Mouse (Mus musculus) embryo, embryonic 11 days (tissue): ENCODE measurements around the gene Dync1li1.
A peak's percentile ranks its signal among the peaks of the same experiment; 100 is the strongest.

Experiments
- DNase-seq: peaks from one replicate; pipeline ENCODE4 v3.0.0-alpha.2; 2015

Gene Dync1li1

DNA sequence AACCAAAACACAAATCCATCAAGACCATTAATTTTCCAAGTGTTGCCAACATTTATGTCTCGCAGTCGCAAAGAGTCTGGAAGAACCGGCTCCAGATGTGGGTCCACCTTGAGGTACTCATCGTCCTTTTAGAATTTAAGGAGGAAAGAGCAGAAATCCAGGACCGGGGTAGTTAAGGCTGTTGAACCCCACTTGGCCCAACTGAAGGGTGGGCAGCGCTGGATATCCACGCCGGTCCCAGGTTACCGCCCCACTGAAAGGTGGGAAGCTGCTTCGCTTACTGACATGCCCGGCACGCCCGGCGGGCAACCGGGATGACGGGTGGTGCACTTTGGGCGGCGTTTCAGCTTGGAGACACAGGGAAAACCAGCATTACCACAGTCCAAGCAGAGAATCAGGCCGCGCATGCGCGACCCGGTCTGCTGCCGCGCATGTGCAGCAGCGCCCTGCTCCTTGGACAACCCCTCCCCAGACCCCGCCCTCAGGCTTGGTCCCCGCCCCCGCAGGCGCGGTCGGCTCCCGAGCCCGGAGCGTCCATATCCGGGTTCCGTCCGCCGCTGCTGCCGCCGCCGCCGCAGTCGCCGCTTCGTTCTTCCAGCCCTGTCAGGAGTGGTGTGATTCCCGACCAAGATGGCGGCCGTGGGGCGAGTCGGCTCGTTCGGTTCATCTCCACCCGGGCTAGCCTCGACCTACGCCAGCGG is at the start of gene Dync1li1:
Gene Dync1li1, plus strand, starts transcription at position 539 of the 701 bp plus-strand sequence.
- peak; percentile 98 for DNase-seq

DNA sequence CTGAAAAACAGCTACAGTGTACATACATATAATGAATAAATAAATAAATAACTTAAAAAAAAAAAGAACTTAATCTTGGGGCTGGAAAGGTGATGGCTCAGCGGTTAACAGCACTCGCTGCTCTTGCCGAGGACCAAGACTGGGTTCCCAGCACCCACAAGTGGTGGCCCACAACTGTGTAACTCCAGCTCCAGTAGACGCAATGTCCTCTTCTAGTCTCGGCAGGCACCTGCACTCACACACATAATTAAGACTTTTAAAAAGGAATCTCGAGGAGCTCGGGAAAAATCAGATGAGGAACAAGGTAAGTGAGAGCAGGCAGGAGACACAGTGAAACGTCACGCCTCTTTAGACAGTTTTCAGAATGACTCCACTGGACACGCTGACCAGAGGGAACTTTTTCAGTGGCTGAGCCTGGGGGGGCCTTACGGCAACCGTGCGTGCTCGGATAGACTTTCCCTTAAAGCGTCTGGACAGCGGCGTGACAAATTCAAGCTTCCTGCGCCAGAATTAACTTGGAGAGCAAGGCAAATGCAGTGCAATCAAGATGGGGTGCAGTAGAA is 49.3 kb upstream of the Dync1li1 start:
- DNase-seq: peak; percentile 33

DNA sequence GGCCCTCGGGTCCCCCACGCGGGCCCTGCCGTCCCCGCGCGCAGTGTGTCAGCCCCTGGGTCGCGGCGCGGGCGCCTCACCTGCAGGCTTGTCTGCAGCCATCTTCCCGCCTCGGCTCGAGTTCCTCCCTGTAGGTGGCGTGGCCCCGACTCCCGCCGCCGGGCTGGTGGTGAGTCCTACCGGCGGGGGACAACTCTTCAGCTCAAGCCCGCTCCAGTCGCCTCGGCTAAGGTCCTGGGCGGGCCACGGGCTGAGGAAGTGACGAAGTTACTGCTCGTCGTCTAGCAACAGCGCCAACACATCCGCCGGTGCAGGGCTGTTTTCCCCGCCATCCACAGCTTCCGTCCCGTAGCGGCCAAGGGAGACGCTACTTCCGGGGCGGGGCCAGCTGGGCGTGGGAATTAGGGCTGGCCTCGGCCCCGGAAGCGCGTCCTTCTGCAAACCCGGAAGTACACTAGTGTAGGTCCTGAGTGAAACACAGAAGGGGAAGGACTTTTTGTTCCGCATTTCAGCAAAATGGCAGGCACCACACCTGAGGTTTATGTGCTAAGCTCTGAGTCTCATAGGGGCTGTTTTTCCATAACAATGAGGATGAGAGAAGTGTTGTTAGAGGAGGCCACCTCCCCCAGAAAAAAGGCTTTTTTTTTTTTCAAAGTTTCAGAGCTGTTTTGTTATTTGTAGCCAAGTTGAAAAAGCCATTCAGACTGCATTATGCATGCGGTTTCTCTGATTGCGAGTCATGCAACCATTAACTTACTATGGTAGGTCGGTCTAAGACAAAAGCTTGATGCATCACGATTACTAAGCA is 48.5 kb upstream of the Dync1li1 start, which contains the start of gene Cnot10:
Gene Cnot10, minus strand, starts transcription at position 346 of the 808 bp plus-strand sequence.
- peak; percentile 99 for DNase-seq

- no peak for DNase-seq
Measured at GRCm38 (mm10) chr9:114646556-114647505, 41.8 kb upstream of the Dync1li1 start.

GRCm38 (mm10) chr9:114647506-114648432 is 40.8 kb upstream of the Dync1li1 start:
- DNase-seq: no peak

- DNase-seq: peak; percentile 49
Measured at GRCm38 (mm10) chr9:114648472-114648871, 40.1 kb upstream of the Dync1li1 start.

GRCm38 (mm10) chr9:114649371-114649770 is 39.2 kb upstream of the Dync1li1 start:
- DNase-seq: no peak

GRCm38 (mm10) chr9:114650938-114651634 is 37.5 kb upstream of the Dync1li1 start:
- no peak for DNase-seq

DNA sequence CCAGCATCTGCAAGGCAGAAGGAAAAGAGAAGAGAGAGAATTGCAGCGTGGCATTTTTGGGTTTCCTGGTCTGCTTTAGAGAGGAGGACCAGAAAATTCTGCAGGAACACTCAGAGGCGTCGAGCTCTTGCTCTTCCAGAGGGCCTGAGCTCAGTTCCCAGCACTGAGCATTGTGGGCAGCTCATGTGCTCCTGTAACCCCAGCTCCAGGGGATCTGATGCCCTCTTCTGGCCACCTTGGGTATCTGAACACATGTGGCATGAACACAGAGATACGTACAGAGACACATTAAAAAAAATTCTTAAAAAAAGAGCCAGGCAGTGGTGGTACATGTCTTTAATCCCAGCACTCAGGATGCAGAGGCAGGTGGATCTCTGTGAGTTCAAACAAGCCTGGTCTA is 33.2 kb upstream of the Dync1li1 start:
- DNase-seq: no peak

GRCm38 (mm10) chr9:114656701-114657100 is 31.9 kb upstream of the Dync1li1 start:
- DNase-seq: no peak

GRCm38 (mm10) chr9:114660506-114660905 is 28.1 kb upstream of the Dync1li1 start:
- DNase-seq: no peak

- DNase-seq: no peak
Measured at GRCm38 (mm10) chr9:114660983-114661382, 27.6 kb upstream of the Dync1li1 start.

DNA sequence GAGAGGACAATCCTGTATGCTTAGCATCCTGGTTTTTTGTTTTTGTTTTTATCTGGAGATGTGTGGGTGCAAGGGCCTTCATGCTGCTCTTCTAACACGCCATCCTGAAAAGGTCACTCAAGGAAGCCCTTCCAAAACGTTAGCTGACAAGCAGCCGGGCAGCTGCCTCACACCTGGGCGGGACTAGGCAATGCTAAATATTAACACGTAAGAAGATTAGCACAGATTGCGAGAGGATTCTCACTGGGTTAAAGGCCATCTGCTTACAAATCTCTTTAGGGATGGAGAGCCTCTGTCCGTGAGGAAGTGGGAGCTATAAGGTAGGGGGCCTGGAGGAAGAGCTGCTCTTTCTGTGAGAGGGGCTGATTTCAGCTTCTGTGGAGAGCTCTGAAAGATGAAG is 26.6 kb upstream of the Dync1li1 start:
- no peak for DNase-seq

- no peak for DNase-seq
Measured at GRCm38 (mm10) chr9:114663782-114664181, 24.8 kb upstream of the Dync1li1 start.

DNA sequence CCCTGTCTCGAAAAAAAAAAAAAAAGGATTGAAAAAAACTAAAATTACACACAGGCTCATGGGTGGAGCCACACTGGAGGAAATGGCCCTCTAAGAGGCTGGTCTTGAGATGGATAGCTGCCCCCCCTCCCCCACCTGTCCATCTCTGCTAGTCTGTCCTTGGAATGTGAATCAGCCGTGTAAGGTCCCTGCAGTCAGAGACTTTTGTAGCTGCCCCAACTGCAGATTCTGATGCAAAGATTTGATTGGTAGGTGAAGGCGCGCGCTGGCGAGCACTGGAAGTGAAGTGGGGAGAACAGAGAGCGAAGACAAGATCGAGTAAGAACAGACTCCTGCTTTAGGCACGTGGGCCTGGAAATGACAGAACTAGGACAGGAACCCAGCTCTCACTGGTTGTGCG is 21.7 kb upstream of the Dync1li1 start:
- DNase-seq: no peak

- DNase-seq: no peak
Measured at GRCm38 (mm10) chr9:114668047-114668446, 20.5 kb upstream of the Dync1li1 start.

DNA sequence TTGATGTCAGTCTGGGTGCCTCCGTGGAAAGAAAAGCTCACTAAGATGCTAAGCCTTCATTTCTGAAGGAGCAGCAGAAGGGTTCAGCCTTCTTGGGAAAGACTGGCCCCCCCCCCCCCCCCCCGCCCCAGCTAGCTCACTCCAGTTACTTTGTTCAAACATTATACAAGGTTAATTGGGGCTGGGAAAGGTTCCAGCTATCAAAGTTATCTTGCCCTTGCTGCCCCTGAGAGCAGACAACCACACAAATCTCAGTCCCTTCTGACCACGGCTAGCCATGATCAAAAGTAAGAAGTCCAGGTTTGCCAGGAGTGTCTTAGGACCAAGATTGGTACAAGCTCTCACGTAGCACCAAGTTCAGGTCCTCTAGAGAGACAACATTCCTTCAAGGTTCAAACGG is 19.6 kb upstream of the Dync1li1 start:
- DNase-seq: no peak

GRCm38 (mm10) chr9:114671946-114672345 is 16.6 kb upstream of the Dync1li1 start:
- no peak for DNase-seq

DNA sequence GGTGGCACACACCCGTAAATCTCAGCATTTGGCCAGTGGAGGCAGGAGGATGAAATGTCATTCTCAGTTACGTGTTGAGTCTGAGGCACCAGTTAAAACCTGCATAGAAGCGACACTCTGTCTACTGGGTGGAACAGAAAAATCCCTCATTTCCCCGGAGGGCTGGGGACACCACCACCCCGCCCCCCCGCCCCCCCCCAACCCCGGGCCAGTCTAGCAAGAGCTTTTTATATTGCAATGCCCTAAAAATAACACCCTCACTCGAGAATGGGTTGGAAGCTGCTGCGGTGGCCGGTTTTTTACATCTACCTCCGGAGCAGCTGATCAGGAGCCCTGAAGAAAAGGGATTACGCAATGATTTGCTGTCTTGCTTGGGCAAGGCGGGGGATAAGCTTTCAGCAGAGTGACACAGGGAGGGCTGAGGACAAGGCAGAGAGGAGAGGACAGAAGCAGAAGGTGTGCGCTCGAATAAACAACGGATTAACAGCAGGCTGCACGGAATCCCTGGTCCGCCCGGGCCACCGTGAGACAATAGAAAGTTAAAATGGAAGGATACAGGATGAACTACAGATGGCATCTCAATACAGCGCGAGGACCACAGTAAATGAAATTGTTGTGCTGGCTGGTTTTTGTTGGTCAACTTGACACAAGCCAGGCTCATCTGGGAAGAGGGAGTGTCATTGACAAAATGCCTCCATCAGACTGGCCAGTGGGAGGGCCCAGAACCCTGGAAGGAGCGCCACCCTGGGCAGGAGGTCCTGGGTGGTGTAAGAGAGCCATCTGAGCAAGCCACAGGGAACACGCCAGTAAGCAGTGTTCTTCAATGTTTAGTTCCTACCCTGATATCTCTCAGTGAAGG is 15.7 kb upstream of the Dync1li1 start:
- peak; percentile 27 for DNase-seq

GRCm38 (mm10) chr9:114673626-114674025 is 15.0 kb upstream of the Dync1li1 start:
- no peak for DNase-seq
